Mouse (Mus musculus) erythroblast, embryonic 14.5 days (primary cell): ENCODE data around the gene Kcnj9.

Experiments used
- GATA1 ChIP-seq: IDR thresholded peaks from 2 replicates; pipeline ENCODE4 v1.6.1; 2012; ENCODE audit warnings: low read length, inconsistent platforms, mixed read lengths
- TAL1 ChIP-seq: IDR thresholded peaks from 3 replicates; pipeline ENCODE4 v1.6.1; 2012; ENCODE audit warnings: low read length, inconsistent platforms, mixed read lengths

DNA sequence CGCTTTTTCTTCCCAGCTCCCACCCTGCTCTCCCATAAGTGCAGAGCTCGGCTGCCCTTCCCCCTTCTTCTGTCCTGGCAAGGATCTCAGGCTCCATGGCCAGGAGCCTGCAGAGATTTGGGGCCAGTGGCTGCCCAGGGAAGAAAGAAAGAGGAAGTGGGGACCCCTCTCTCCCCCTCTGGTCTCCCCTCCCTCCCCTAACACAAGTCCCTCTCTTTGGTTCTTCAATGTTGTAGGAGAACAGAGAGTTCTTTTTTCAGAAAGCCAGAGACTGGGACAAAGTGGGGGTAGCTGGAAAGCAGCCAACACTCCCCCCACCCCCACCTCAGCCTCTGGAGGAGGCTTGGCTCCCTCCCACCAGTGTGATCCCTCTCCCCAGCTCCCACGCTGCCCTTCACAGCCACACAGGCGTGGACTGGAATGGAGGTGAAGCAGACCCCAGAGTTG lies 33.3 kb downstream of the Kcnj9 start:
- TF ChIP-seq TAL1 (no peak), GATA1 (no peak)
